Mouse (Mus musculus): ENCODE measurements around the gene Rptor. TPM values are rescaled to one million over a fixed set of nuclear protein-coding genes. Genes with fewer than 3 reads are reported as not detected.

Rptor gene
- polyA plus RNA-seq, 1 experiment from 2014 or later = 3.1 TPM

GRCm38 (mm10) chr11:119948803-119949202 is 346.1 kb downstream of the Rptor start:
- WGBS (ENCODE audit: insufficient replicate concordance) = 64% methylated on average over 2 of the region's 2 CpGs
- ATAC-seq = no peak
- no peaks in the 10 kb centered on the region for H3K9me3 ChIP-seq (ENCODE audit: low read length)
- H3K4me2 ChIP-seq (ENCODE audit: low read depth, low read length) = no peak overlapping the region
- H3K36me3 ChIP-seq (replicated peaks; ENCODE audit: insufficient read depth, low read length) = no peaks in the 10 kb centered on the region
- H3K27me3 ChIP-seq (ENCODE audit: insufficient read depth, low read length) = no peaks in the 10 kb centered on the region
- H3K9ac ChIP-seq (replicated peaks) = peak overlapping the region; percentile 54
- H3K4me3 ChIP-seq (ENCODE audit: low read depth, low read length) = no peak overlapping the region
- DNase-seq = no peak
- TF ChIP-seq EP300 (IDR thresholded peaks at IDR 0.05; ENCODE audit: low read depth) = no peak
- no peak for TF ChIP-seq CTCF (IDR thresholded peaks at IDR 0.05; ENCODE audit: low read depth)
- peak overlapping the region; percentile 96 for H3K27ac ChIP-seq (ENCODE audit: low read depth)
- peaks cover 59% of the 10 kb centered on the region for H3K4me1 ChIP-seq (ENCODE audit: insufficient read depth)

Other genes starting within 250 kb of the Rptor start
- 4.1 and 4.2 TPM in 2 replicates for gene Sgsh, start 247.4 kb upstream of the Rptor start, polyA plus RNA-seq (2015; fragmentation: Nextera tagmentation; extraction: Ambion mirVana)
- 2.1 and 2.2 TPM in 2 replicates for gene Slc26a11, start 247.3 kb upstream of the Rptor start, polyA plus RNA-seq (2015; fragmentation: Nextera tagmentation; extraction: Ambion mirVana)
- 6.6 and 7.4 TPM in 2 replicates for gene Rnf213, start 209.8 kb upstream of the Rptor start, polyA plus RNA-seq (2015; fragmentation: Nextera tagmentation; extraction: Ambion mirVana)
- gene Endov, start 111.6 kb upstream of the Rptor start, polyA plus RNA-seq (2015; fragmentation: Nextera tagmentation; extraction: Ambion mirVana) = 5.2 and 6.4 TPM in 2 replicates
- gene Nptx1, start 55.2 kb upstream of the Rptor start, polyA plus RNA-seq (2015; fragmentation: Nextera tagmentation; extraction: Ambion mirVana) = 0.04 TPM in 1 of 2 replicates, not detected in the other

Data from liver, postnatal 0 days (tissue).